Mouse (Mus musculus): ENCODE data around the gene Adat1.

DNA sequence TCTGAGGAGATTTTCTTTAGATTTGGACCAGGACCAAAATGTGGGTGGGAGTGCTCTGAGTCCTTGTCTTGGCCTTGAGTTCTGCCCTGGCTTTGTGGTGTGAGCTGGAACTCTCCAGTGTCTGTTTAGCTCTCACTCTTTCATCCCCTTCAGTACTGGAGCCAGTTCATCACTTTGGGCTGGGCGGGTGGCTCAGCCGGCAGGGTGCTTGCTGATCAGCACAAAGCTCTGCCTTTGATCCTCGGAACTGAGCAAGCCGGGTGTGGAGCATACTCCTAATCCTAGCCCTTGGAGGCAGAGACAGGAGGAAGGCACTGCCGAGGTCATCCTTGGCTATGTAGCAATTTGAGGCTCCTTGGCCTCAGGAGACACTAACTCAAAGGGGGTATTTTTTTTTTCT, 23.1 kb downstream of the Adat1 start:
- TF ChIP-seq POLR2A (IDR thresholded peaks at IDR 0.05; ENCODE audit: borderline replicate concordance, control insufficient read depth, low read depth, low read length) (no peak), CTCF (IDR thresholded peaks at IDR 0.05; ENCODE audit: control insufficient read depth, insufficient read depth, low read length) (no peak)

All from bone marrow, adult 2 months (tissue).